Mouse (Mus musculus): ENCODE measurements around the gene Fam228b.
"Not testable (repeated sequence)": the region's sequence is repeated elsewhere in the genome, so short reads cannot be mapped to it uniquely, and the experiment has no call there.

The Fam228b gene

GRCm38 (mm10) chr12:4768492-4769332 lies at the start of gene Fam228b, which contains the start of gene Pfn4:
Gene Fam228b, minus strand, starts transcription at chr12:4769267.
Gene Pfn4, plus strand, starts transcription at chr12:4769022.
- peak; percentile 97 to 98 for DNase-seq

GRCm38 (mm10) chr12:4817361-4818101 lies 48.5 kb upstream of the Fam228b start, which contains the start of gene Sf3b6:
Gene Sf3b6, plus strand, starts transcription at chr12:4817544.
- peak; percentile 99 to 100 for DNase-seq

DNA sequence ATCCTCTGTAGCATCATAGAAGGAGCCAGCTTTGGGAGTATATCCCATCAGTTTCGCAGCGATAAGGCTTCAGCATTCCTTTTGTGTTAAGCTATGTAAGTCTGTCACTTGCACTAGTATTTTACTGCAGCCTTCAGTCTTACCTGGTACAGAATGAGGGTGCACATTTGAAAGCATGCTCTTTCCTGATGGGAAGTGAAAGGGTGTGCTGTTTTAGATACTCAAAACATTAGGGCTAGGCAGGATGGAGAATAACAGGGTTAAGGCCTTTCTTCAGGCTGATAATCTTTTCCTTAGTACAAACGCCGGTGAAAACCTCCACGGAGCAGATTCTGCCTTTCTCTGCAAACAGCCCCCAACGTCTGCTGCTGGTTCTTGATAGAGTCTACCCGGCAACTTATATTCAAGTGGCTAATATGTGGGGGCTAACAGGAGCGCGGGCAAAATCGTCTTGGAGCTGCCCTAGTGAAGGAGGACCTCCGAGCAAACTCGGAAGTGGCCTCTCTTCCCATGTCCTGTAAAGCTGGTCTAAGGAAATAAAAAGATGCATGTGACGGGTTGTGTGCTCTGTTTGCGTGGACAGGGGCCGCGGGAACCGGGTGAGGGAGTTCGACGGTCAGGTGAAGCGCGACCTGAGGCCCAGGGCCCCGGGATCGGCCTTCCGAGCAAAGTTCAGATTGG lies 47.8 kb upstream of the Fam228b start:
- DNase-seq, result no peak

GRCm38 (mm10) chr12:4813636-4814035 lies 44.6 kb upstream of the Fam228b start:
- no peak for DNase-seq

GRCm38 (mm10) chr12:4811705-4812104 lies 42.6 kb upstream of the Fam228b start:
- DNase-seq, result peak in 1 of 2 experiments; percentile 12

DNA sequence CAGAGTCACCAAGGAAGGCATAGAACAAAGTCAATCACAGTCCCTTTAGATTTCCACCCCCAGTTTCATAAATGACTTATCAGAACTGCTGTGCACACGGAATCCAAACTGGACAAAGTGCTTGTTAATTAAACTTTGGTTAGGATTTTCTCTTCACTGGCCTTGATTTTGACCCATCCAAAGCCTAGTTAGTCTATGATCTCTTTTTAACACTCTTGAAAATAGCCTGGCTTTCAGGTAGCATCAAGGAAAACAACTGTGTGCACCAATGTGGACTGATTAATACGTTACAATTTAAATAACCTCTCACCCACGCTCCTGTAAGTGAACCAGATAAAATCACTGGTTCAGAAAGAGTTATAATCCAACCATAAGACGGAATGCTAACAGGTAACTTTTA lies 42.0 kb upstream of the Fam228b start:
- DNase-seq, result no peak

- not testable (repeated sequence) for DNase-seq
Measured at GRCm38 (mm10) chr12:4797471-4797870, 28.4 kb upstream of the Fam228b start.

DNA sequence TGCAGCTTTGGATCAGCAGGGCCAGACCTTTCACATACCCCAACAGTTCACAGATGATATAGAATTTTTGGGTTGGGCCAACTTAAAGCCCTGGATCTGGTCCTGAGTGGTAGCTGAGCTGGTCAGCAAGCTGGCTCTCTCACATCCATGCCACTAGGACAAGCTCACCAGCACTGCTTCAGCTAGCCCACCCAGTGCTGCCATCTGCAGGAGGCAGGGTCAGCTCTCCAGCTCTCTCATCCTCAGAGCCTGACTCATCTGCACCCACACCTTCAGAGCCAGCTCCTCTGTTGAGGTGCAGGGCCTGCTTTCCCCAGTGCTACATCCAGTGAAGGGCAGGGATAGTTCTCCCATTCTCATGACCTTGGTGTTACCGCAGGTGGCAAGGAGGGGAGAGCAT lies 24.7 kb upstream of the Fam228b start:
- peak; percentile 60 to 68 for DNase-seq

DNA sequence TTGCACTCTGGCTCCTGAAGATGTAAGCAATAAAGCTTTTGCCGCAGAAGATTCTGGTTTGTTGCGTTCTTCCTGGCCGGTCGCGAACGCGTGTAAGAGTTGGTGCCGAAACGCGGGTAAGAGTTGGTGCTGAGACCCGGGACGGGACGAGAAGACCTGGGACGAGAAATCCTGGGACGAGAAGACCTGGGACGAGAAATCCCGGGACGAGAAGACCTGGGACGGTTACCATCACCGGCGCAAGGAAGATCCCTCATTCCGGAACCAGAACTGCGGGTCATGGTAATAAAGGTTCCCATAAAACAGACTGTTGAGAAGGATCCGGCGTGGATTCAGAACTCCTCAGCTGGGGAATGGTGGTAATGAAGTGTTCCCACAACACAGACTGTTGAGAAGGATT lies 19.1 kb upstream of the Fam228b start:
- not testable (repeated sequence) for DNase-seq

GRCm38 (mm10) chr12:4784466-4784865 lies 15.4 kb upstream of the Fam228b start:
- DNase-seq, result no peak

- peak; percentile 51 to 60 for DNase-seq
Measured at GRCm38 (mm10) chr12:4783598-4783997, 14.5 kb upstream of the Fam228b start.

GRCm38 (mm10) chr12:4781725-4782404 lies 12.8 kb upstream of the Fam228b start:
- not testable (repeated sequence) for DNase-seq

GRCm38 (mm10) chr12:4781270-4781669 lies 12.2 kb upstream of the Fam228b start:
- no peak for DNase-seq

GRCm38 (mm10) chr12:4780245-4780644 lies 11.2 kb upstream of the Fam228b start:
- no peak for DNase-seq

DNA sequence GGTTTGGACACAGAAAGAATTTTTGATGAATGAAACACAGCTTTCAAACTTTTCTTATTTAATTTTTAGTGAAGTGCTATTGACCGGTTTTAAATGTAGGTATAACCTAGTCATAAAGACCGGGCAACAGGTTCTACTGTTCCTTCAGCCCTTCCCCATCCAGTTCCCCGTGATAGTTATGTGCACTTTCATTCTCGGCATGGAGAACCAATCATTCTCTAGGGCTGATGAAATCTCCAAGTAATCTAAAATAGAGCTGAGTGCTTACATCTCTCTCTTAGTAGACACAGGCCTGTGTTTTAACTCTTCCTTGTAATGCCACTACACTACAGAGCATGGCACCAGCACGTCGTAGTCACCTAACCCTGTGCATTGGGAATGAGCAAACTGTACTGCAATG lies 8.7 kb upstream of the Fam228b start:
- no peak for DNase-seq

GRCm38 (mm10) chr12:4775588-4775949 lies 6.5 kb upstream of the Fam228b start:
- DNase-seq, result no peak

DNA sequence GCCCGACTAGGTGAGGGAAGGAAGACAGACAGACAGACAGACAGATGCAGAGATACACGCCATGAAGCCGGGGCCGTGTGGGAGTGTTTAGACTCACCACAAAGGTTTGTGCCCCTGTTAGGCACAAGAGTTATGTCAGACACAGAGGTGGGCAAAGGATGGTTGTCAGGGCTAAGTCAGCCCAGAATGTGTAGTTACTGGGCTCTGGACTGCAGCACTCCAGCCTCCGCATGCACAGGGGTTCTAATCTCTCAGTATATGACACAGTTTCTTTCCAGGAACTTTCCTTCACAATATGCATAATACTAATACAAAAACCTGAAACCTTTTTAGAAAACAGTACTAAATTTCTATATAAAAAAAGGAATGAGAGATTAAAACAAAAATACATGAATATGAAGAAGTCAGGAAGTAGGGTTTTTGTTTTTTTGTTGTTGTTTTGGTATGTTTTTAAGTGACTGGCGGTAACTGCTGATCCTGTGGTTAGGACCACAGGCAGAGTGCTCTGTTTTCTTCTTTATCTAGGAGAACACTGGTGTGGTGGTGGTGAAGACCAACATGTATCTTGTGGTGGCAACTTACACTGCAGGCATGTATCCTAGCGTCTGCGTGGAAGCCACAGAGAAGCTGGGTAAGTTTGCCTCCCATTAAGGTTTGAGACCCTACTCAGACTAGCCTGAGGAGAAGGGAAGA lies 6.0 kb upstream of the Fam228b start:
- DNase-seq, result no peak

DNA sequence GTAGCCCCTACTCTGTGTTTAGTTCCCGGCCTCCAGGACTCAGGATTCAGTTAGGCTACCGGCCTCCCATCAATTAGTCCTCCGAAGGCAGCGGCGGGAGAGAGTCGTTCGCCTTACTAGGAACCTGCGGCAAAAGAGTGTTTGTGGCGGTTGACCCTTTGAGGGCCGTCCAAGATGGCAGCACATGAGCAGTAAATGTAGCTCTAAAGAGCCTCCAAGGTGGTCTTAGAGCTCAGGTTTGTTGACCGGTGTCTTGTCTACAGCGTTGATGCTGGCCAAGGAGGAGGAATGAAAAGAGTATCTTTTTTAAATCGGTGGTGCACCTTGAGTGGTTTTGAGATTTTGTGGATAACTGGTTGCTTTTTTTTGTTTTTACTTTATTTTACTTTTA lies 261 bp upstream of the Fam228b start:
- DNase-seq, result no peak

DNA sequence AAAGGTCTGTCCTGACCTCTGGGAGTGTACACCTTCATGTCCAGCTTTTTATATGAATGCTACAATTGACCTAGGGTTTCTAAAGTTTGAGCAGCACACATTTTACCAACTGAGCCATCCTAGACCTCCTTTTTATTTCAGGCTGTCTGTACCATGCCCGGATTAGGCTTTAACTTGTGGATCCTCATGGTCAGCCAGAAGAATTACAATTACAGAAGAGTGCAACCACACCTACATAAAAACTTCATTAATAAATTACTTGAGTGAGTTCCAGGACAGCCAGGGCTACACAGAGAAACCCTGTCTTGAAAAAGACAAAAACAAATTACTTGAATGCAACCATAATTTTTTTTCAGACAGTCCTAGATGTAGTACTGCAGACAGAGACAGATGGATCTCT lies 12.0 kb downstream of the Fam228b start:
- peak in 1 of 2 experiments; percentile 2 for DNase-seq

GRCm38 (mm10) chr12:4754451-4754850 lies 14.6 kb downstream of the Fam228b start:
- not testable (repeated sequence) for DNase-seq

DNA sequence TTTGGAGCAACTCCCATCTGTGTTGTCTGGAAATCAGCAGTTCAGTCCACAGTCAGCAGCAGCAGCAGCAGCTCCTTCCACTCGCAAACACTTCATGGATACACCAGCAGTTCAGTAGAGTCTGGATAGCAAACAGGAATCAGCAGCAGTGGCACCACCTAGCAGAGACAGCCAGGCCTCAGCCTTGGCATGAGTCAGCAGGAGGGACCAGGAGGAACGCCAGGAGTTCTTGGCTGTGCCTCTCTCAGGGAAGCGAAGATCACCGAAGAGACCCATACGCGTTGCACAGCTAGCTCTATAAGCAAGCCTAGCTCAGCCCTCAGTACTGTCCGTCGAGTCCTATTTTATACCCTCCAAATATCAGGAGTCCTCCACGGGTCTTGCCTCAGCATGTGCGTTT lies 24.6 kb downstream of the Fam228b start:
- no peak for DNase-seq

DNA sequence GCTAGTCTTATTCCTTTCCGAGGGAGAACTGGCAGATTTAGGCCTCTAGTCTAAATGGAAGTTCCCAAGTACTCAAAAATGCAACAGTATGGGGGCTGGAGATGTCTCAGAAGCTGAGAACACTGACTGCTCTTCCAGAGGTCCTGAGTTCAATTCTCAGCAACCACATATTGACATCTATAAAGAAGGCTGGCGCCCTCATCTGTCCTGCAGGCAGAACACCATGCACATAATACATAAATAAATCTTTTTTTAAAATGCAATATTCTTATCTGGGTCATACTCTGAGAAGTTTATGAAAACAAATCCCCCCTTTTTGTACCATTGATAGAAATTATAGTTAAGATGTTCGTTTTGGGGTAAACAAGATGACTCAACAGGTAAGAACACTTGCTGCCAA lies 26.9 kb downstream of the Fam228b start:
- no peak for DNase-seq

Measured in kidney, postnatal 4 days (tissue).